Comparison of ENCODE assay signal across 29 mouse cellular contexts in the genomic region with DNA sequence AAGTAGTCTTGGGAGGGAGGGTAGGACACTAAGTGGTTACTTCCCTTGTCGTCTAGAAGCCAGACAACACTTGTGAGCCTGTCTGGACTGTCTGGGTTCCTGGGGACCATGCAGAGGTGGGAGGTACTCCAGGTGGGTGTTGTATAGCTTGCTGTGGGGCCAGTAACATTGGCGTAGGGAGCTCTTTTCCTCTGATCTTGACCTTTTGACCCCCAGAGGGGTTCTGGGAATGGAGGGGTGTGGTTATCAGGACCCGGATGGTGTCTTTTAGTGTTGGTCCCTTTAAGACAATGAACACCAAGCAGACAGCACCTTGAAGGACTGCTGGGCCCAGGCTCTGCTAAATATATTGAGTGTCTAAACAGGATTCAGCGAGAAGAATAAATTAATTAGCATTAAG. TPM values are rescaled to one million over a fixed set of nuclear protein-coding genes. Genes with fewer than 3 reads are reported as not detected.
"Had no signal": no experiment of that assay in that cellular context is flagged by ENCODE, and none has a peak within 500 bp of the region (broad histone marks: within the 10 kb centered on the region; RNA-seq: fewer than 3 reads in every experiment).

No protein-coding gene starts in this region.

- H3K4me3 ChIP-seq: kidney, embryonic 15.5 days; limb, embryonic 10.5 days; limb, embryonic 13.5 days; liver, embryonic 12.5 days; liver, embryonic 15.5 days; lung, embryonic 15.5 days; megakaryocyte, embryonic 14.5 days; midbrain, embryonic 10.5 days; midbrain, embryonic 13.5 days; myocyte; neural tube, embryonic 13.5 days had no signal

- H3K4me1 ChIP-seq: kidney, embryonic 15.5 days; liver, embryonic 12.5 days; liver, embryonic 15.5 days; lung, embryonic 15.5 days had no signal

- H3K4me2 ChIP-seq: kidney, embryonic 15.5 days; limb, embryonic 13.5 days; liver, embryonic 12.5 days; liver, embryonic 15.5 days; lung, embryonic 15.5 days; midbrain, embryonic 13.5 days; neural tube, embryonic 13.5 days had no signal

- H3K9me3 ChIP-seq: kidney, embryonic 15.5 days; limb, embryonic 10.5 days; limb, embryonic 13.5 days; liver, embryonic 12.5 days; liver, embryonic 15.5 days; lung, embryonic 15.5 days; megakaryocyte, embryonic 14.5 days; midbrain, embryonic 10.5 days; midbrain, embryonic 13.5 days; neural tube, embryonic 13.5 days had no signal

- ATAC-seq: liver, embryonic 12.5 days; midbrain, embryonic 13.5 days; midbrain, embryonic 16.5 days had no signal

- H3K36me3 ChIP-seq: kidney, embryonic 15.5 days; limb, embryonic 10.5 days; limb, embryonic 13.5 days; liver, embryonic 12.5 days; liver, embryonic 15.5 days; lung, embryonic 15.5 days; midbrain, embryonic 10.5 days; midbrain, embryonic 13.5 days; neural tube, embryonic 13.5 days had no signal

- DNase-seq: kidney, adult 2 months; kidney, postnatal 14 days; kidney, postnatal 4 days; layer of hippocampus, adult 9-11 months; layer of hippocampus, postnatal 36 days; liver; lung, adult 18-20 months; lung, postnatal 10 days; lung, postnatal 36 days; retina, postnatal 1 day; right cerebral cortex, postnatal 25 days; thymus, adult 2 months; thymus, postnatal 14 days; thymus, postnatal 4 days had no signal

- H3K27ac ChIP-seq: kidney, embryonic 15.5 days; limb, embryonic 10.5 days; limb, embryonic 13.5 days; liver, embryonic 12.5 days; liver, embryonic 15.5 days; lung, embryonic 15.5 days; midbrain, embryonic 10.5 days; midbrain, embryonic 13.5 days; neural tube, embryonic 13.5 days; stomach, postnatal 0 days had no signal

- H3K9ac ChIP-seq: kidney, embryonic 15.5 days; limb, embryonic 13.5 days; liver, embryonic 12.5 days; liver, embryonic 15.5 days; lung, embryonic 15.5 days; midbrain, embryonic 13.5 days; neural tube, embryonic 13.5 days had no signal

- H3K27me3 ChIP-seq: kidney, embryonic 15.5 days; limb, embryonic 13.5 days; liver, embryonic 12.5 days; liver, embryonic 15.5 days; lung, embryonic 15.5 days; midbrain, embryonic 13.5 days; neural tube, embryonic 13.5 days had no signal

RNA-seq across cellular contexts. Expression of a gene that starts 36.9 kb away (rescaled TPM):
- total RNA-seq: monocyte, adult 5-6 weeks; neutrophil, adult 5-6 weeks had no signal
- polyA plus RNA-seq: limb, embryonic 10.5 days had no signal
